Mouse (Mus musculus): ENCODE data around the gene Gm47996. TPM values are rescaled to one million over a fixed set of nuclear protein-coding genes. Genes with fewer than 3 reads are reported as not detected.
"Not testable (repeated sequence)": the region's sequence is repeated elsewhere in the genome, so short reads cannot be mapped to it uniquely, and the experiment has no call there.

Gm47996 gene
- not detected for total RNA-seq (2021)
- long read RNA-seq: 0 reads

DNA sequence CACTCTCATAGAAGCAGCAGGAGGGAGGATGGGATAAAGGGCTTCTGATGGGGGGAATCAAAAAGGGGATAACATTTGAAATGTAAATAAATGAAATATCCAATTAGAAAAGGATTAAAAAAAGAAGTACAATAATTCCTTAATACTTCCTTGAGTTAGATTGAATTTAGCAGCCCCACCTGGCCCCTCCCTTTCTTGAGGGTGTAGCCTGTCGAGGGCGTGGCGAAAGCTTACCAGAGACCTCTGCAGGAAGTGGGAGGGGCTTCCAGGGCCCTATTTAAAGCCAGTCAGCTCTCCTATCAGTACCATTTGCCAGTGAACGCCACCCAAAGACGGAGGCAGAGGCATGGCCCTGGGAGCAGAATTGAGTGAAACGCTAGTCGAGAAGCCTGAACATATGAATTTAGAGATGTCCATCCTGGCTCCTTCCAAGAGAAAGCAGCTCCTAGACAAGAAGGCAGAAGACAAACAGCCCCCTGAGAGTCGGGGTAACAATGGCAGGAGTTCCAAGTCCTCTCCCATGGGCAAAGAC is at the start of gene Gm47996:
TSS of gene Gm47996 (plus strand) at position 308 of the 532 bp plus-strand sequence.
- not testable (repeated sequence) for DNase-seq (ENCODE audit: low spot score in 2 of 2)

DNA sequence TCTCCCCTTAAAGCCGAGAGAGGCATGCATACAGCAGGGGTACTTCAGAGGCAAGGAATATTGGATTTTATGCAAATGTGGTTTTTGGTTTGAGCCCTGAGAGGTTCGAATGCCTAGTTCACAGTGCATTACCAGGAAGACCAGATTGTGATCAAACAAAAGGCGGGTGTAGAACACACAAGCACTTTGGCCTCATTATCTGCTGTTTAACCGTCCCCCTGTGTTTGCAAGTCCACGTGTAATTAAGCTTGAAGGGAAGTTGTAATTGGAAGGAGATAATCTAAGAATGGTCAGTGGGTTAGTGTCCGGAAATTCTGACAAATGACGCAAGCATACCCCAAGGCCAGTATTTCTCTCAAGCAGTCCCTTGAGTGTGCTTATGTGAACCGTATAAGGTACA is 43.9 kb upstream of the Gm47996 start:
- no peak for DNase-seq (ENCODE audit: low spot score in 2 of 2)

DNA sequence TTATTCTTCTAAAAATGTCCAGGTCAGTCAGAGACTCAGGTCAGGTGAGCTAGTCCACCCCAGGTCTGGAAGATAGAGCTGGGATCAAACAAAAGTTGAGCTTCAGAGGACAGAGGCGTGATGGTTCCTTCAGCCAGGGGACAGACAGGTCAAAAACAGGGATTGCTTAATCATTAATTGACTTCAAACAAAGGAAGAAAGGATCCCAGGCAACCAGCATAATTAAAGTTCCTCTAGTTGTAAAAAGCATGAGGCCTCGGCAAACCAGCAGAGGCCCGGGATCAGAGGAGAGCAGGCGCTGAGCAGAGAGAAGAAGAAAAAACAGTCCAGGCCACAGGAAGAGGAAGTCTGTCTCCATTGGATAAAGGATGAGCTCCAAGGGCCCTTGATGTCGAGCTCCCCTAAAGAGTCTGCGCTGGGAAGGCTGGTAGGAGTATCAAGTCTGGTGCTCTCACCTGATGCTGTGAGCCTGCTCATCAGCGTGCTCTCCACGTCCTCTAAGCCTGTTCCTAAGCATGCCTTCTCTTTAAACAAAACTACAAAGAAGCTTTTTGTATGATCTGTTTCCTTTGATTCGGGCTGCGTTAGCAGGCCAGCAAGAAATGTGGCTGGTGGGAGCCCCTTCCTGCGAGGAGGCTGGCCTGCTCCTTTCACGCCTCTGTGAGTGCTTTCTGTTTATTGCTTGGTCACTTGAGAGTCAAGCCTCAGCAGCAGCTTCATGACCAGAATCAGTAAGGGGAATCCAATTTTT is 42.5 kb upstream of the Gm47996 start:
- no peak for DNase-seq (ENCODE audit: low spot score in 2 of 2)

DNA sequence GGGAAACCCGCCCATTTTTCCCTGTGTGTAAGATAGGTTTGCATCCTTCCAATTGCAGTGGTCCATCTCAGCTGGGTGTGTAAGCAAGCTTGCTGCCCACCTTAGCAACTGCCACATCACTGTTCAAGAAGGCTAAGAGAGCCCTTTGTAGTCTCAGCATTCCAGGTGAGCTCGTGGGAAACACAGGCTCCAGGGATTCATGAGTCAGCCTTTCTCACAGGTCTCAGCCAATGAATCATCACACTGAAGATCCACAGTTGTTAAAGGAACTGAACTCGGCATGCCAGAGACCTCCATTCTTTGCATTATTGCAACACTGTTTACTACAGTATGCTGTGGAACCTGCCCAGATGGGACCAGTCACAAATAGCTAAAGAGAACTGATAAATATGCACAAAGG is 41.3 kb upstream of the Gm47996 start:
- DNase-seq (ENCODE audit: low spot score in 2 of 2): no peak

DNA sequence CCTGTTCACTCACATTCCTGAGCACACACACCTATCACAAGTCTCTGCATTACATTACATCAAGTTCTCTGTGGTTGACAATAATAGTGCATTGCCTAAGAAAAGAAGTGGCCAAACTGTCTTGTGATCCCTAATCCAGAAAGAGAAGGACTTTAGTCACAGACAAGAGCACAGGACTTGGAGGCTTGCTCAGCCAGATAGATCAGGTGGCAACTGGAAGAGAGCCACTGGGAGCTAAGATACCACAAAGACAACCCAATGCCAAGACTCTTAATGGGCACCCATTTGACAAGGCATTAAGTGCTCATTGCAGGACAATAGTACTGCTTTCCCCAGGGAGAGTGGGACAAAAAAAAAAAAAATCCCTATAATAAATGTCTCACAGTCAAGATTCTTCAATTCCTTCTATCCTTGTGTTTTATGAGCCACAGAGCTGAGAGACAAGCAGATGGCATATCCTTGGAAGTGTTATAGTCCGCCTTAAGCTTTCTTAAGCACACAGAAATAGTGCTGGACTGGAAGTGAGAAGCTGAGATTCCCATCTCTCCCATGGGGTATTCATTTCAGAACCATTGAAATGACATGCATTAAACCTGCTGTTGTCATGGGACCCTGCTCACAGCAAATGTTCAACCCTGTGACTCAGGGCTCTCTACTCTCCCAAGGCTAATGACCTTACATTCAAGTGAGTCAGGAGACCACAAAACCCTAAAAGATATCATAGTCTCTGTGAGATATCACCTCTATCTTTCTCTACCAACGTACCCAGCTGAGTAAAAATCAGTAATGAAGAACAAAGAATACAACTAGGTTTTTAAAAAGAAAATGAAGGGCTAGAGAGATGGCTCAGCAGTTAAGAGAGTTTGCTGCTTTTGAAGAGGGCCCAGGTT is 38.1 kb upstream of the Gm47996 start:
- DNase-seq (ENCODE audit: low spot score in 2 of 2): no peak

DNA sequence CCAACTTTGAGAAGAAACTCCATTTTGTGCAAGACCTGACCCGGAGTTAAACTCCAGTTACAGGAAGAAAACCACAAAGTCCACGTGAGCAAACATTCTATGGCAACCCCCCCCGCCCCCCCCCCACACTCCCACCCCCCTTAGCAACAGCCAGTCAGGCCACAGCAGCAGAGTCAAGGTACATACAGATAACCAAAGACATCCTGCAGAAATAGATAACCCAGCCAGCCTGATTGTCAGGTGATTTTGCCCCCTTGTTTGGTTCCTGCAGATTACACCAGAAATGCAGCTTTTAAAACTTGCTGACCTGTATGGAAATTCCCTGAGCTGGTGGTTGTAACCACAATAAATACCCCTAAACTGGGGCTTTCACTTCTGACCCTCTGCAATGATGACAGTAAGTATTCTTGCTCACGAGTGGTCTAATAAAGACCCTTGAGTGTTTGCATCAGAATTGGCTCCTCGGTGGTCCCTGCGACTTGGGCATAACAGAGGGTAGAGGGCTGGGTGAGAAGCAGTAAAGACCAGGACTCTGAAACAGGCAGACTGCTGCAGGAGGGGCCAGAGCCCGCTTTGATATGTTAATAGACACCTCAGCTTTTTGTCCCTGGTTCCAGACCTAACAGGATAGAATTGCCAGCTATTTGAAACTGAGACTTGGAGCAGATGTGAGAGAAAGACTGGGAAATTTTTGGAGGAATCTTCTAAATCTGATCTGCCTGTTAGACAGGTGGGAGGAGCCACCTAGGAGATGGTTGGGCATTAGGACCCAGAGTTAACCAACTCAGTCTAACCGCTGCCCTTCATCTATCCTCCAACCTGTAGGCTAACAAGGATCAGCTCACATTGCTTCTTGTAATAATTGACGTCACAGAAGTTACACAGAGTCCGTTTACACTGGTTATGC is 32.6 kb upstream of the Gm47996 start:
- no peak for DNase-seq (ENCODE audit: low spot score in 2 of 2)

DNA sequence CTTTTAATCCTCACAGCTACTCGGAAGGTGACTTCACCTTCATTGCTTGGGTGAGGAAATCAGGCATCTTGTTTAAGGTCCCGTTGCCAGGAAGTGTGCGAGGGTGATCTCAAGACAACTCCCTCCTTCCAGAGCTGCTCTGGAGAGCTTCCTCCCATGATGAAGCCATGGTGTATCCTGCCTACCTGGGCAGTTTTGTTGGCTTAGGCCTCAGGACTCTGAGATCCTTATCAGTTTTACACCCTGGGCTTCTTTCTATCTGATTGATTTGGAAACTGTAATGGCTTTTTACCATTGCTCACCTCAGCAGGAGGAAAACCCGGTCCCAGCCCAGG is 32.0 kb upstream of the Gm47996 start:
- DNase-seq (ENCODE audit: low spot score in 2 of 2): no peak

DNA sequence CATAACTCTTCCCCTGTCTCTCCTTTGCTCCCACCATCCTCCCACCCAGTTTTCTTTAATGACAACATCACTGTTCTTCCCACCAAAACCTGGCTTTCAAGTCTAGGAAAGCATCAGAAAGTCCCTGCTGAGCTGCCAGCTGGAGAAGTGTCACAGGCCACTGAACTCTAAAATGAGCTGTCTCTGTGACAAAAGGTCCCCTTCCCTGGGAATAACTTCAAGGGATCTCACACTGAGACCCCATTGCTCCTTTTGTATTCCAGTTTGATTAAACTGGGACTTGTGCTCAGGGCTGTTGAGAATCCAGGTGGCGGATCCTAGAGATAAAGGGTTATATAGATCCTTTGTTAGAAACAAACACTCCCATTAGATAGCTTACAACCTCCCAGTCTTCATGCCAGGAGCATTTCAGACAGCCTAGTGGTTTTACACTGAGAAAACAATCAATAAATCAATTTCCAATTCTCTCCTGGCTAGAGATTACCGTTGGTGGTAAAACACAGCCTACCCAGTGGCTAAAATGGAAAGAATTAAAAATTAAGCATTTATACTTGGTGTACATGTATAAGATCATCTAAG is 31.3 kb upstream of the Gm47996 start:
- no peak for DNase-seq (ENCODE audit: low spot score in 2 of 2)

DNA sequence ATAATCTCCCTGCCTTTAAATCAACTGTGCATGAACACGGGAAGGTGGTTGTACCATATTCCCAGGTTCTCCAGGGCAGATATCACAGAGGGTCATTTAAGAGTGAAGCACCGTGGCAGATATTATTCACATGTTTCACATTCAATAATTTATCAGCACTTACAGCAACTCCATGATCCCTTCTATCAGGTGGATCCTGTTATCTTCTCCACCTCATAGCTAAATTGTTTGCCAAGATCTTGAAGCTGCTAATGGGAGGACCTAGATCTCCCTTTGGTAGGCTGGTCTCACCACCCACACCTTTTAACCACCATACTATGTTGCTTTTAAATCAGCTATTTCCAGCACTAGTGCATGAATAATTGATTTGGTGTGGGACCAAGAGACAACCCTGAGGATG is 29.8 kb upstream of the Gm47996 start:
- no peak for DNase-seq (ENCODE audit: low spot score in 2 of 2)

DNA sequence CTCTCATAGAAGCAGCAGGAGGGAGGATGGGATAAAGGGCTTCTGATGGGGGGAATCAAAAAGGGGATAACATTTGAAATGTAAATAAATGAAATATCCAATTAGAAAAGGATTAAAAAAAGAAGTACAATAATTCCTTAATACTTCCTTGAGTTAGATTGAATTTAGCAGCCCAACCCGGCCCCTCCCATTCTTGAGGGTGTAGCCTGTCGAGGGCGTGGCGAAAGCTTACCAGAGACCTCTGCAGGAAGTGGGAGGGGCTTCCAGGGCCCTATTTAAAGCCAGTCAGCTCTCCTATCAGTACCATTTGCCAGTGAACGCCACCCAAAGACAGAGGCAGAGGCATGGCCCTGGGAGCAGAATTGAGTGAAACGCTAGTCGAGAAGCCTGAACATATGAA is 27.7 kb upstream of the Gm47996 start, which contains the start of gene Gm47985:
TSS of gene Gm47985 (plus strand) at position 272 of the 400 bp plus-strand sequence.
- not testable (repeated sequence) for DNase-seq (ENCODE audit: low spot score in 2 of 2)

DNA sequence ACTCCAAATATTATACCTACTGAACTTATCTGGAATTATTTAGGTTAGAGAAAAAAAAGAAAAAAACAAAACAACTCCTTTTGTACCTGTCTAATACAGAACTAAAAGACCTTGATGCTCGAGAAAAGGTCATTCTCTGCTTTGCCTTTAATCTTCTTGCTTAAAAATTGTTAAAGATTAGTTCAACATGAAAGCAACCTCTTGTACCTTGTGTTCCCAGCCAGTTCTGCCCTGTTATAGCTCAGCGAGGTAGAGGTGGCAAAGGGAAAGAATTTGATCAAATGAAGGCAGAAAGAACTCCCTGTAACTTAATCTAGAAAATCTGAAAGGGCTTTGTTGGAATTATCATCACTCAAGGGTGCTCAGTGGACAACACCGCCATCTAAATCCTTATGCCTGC is 23.7 kb upstream of the Gm47996 start:
- DNase-seq (ENCODE audit: low spot score in 2 of 2): not testable (repeated sequence)

DNA sequence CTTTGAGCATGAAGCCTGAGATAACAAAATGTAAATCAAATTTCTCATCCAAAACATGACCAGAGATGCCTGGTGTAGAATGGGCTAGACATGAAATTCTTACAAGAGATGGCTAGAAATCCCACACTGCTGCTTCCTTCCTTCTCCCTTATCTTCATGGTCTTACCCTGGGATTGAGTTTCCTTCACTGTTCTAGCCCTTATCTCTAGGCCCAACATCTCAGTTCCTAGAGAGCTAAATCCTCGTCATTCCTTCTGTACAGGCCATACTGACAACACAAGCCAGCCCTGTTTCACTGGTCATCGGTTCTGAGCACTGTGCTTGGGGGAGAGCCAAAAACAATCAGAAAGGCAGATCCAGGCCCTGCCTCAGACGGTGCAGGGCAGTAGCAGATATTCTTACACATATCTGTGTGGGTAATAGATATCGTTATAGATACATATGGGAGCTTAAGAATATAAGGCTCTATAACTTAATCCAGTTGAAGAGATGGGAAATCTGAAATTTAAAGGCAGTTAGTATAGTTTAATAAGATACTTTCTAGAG is 23.0 kb upstream of the Gm47996 start:
- not testable (repeated sequence) for DNase-seq (ENCODE audit: low spot score in 2 of 2)

DNA sequence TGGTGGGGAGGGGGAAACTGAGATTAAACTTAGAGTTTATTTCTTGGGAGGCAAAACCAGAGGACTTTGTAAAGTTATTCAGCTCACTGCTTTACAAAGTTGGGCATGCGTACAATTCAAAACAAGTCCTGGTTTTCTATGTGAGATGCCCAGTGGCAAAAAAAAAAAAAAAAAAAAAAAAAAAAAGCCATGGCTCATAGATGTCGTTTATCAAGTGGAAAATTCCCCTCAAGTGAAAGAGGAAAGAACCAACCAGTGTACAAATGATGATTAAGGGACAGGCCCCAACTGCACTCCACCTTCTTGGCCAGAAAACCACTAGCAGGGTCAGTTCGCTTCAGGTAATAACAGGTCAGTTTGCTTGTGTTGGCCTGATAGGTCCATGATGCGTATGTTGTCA is 21.5 kb upstream of the Gm47996 start:
- DNase-seq (ENCODE audit: low spot score in 2 of 2): no peak

DNA sequence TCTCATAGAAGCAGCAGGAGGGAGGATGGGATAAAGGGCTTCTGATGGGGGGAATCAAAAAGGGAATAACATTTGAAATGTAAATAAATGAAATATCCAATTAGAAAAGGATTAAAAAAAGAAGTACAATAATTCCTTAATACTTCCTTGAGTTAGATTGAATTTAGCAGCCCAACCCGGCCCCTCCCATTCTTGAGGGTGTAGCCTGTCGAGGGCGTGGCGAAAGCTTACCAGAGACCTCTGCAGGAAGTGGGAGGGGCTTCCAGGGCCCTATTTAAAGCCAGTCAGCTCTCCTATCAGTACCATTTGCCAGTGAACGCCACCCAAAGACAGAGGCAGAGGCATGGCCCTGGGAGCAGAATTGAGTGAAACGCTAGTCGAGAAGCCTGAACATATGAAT is 17.9 kb upstream of the Gm47996 start, which contains the start of gene Gm8947:
TSS of gene Gm8947 (plus strand) at position 302 of the 400 bp plus-strand sequence.
- not testable (repeated sequence) for DNase-seq (ENCODE audit: low spot score in 2 of 2)

DNA sequence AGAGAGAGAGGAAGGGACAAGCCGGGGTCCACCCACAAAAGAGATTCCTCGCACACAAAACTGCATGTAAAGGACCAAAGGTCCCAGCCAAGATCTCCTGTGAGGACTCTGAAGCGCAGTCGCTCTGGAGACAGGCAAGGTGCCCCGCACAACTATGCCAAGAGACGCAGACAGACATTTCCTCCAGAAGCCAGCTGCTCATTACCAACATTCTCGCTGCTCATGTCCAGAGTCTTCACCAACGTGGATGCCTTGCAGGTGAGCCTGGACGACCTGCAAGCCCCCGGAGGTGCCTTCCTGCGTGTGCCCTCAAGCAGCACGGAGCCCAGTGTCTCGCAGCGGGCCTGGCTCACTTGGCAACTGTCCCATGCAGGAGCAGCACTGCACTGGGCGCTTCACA is 17.2 kb upstream of the Gm47996 start:
- not testable (repeated sequence) for DNase-seq (ENCODE audit: low spot score in 2 of 2)

DNA sequence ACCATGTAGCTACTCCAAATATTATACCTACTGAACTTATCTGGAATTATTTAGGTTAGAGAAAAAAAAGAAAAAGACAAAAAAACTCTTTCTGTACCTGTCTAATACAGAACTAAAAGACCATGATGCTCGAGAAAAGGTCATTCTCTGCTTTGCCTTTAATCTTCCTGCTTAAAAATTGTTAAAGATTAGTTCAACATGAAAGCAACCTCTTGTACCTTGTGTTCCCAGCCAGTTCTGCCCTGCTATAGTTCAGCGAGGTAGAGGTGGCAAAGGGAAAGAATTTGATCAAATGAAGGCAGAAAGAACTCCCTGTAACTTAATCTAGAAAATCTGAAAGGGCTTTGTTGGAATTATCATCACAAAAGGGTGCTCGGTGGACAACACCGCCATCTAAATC is 13.9 kb upstream of the Gm47996 start:
- not testable (repeated sequence) for DNase-seq (ENCODE audit: low spot score in 2 of 2)

DNA sequence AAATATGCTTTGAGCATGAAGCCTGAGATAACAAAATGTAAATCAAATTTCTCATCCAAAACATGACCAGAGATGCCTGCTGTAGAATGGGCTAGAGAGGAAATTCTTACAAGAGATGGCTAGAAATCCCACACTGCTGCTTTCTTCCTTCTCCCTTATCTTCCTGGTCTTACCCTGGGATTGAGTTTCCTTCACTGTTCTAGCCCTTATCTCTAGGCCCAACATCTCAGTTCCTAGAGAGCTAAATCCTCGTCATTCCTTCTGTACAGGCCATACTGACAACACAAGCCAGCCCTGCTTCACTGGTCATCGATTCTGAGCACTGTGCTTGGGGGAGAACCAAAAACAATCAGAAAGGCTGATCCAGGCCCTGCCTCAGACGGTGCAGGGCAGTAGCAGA is 13.2 kb upstream of the Gm47996 start:
- not testable (repeated sequence) for DNase-seq (ENCODE audit: low spot score in 2 of 2)

DNA sequence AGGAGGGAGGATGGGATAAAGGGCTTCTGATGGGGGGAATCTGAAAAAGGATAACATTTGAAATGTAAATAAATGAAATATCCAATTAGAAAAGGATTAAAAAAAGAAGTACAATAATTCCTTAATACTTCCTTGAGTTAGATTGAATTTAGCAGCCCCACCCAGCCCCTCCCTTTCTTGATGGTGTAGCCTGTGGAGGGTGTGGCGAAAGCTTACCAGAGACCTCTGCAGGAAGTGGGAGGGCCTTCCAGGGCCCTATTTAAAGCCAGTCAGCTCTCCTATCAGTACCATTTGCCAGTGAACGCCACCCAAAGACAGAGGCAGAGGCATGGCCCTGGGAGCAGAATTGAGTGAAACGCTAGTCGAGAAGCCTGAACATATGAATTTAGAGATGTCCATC is 11.8 kb upstream of the Gm47996 start, which contains the start of gene Gm47995:
TSS of gene Gm47995 (plus strand) at position 329 of the 400 bp plus-strand sequence.
- not testable (repeated sequence) for DNase-seq (ENCODE audit: low spot score in 2 of 2)

DNA sequence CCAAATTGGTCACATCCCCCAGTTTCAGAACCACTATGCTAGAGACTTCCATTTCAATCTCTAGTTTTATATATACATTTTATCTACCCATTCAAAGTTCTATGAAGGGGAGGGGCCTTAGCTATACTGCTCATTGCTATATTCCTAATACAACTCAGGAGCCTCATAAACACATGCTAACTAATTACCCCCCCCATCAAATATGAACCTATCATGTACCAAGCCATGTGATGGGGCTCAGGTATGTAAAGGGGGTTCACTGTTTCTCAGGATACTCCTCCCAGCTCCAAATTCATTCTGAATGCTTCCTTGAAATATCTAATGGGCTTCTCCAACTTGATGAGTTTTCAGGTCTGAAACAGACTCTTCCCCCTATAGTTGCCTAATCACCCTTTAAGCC is 9.3 kb upstream of the Gm47996 start:
- not testable (repeated sequence) for DNase-seq (ENCODE audit: low spot score in 2 of 2)

DNA sequence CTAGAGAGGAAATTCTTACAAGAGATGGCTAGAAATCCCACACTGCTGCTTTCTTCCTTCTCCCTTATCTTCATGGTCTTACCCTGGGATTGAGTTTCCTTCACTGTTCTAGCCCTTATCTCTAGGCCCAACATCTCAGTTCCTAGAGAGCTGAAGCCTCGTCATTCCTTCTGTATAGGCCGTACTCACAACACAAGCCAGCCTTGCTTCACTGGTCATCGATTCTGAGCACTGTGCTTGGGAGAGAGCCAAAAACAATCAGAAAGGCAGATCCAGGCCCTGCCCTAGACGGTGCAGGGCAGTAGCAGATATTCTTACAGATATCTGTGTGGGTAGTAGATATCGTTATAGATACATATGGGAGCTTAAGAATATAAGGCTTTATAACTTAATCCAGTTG is 7.2 kb upstream of the Gm47996 start:
- DNase-seq (ENCODE audit: low spot score in 2 of 2): not testable (repeated sequence)
